ENCODE assay signal across 26 mouse cellular contexts in the genomic region with DNA sequence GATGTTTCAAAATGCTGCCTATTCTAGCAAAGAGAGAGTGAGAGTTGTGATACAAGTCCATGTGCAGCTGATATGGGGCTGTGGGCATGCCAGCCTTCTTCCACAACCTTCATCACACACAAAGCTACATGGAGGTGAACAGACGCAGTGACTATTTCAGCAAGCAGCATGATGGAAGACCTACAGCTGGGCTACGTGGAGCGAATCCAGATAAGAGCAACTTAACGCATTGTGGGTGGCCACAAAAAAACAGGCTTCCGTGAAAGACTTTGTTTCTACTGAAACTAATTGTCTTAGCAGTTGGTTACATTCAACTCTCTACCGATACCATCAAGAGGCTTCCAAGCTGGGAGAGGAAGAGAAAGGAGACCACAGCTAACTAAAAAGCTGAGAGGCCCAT.
DNase-seq lines count a peak whose midpoint lies in the region; ATAC-seq and TF ChIP-seq lines count a peak whose summit lies in the region.
"Had no signal": no experiment of that assay in that cellular context is flagged by ENCODE, and none has a peak within 500 bp of the region (broad histone marks: within the 10 kb centered on the region; RNA-seq: fewer than 3 reads in every experiment).

No protein-coding gene starts in this region.

- no peaks in the 10 kb centered on the region for H3K9me3 ChIP-seq in lung, embryonic 14.5 days (ENCODE audit: low read depth, low read length)
- no peaks in the 10 kb centered on the region for H3K9me3 ChIP-seq in lung, postnatal 0 days (ENCODE audit: low read length)
- H3K9me3 ChIP-seq: forebrain, embryonic 10.5 days; forebrain, embryonic 13.5 days; G1E; hindbrain, embryonic 10.5 days; hindbrain, embryonic 13.5 days had no signal

- H3K4me1 ChIP-seq in lung, embryonic 14.5 days (ENCODE audit: insufficient read depth), result 0 out of 2 replicates have a peak, but pooled peaks cover 6% of the 10 kb centered on the region
- no peaks in the 10 kb centered on the region for H3K4me1 ChIP-seq in lung, postnatal 0 days (ENCODE audit: insufficient read depth, low read depth, low read length)
- H3K4me1 ChIP-seq: forebrain, embryonic 13.5 days had no signal

- H3K27me3 ChIP-seq in lung, embryonic 14.5 days (ENCODE audit: insufficient read depth, low read length), result no peaks in the 10 kb centered on the region
- H3K27me3 ChIP-seq in lung, postnatal 0 days (replicated peaks; ENCODE audit: insufficient read depth, low read length), result no peaks in the 10 kb centered on the region
- H3K27me3 ChIP-seq: CH12.LX; forebrain, embryonic 13.5 days; hindbrain, embryonic 13.5 days had no signal

- 24% methylated on average over 6 of the region's 6 CpGs for WGBS in lung, embryonic 14.5 days
- 42% methylated on average over 6 of the region's 6 CpGs for WGBS in lung, postnatal 0 days

- no peak for ATAC-seq in lung, embryonic 14.5 days (ENCODE audit: insufficient read depth)
- no peak for ATAC-seq in lung, postnatal 0 days
- ATAC-seq: forebrain, embryonic 13.5 days; forebrain, embryonic 16.5 days; hindbrain, embryonic 16.5 days had no signal

- H3K27ac ChIP-seq in lung, embryonic 14.5 days (ENCODE audit: low read depth), result no peak overlapping the region
- no peak overlapping the region for H3K27ac ChIP-seq in lung, postnatal 0 days (ENCODE audit: low read length)
- H3K27ac ChIP-seq: forebrain, embryonic 10.5 days; forebrain, embryonic 13.5 days; heart, adult 2 months; hindbrain, embryonic 10.5 days; hindbrain, embryonic 13.5 days had no signal

- no peak for TF ChIP-seq CTCF in lung, embryonic 14.5 days (IDR thresholded peaks at IDR 0.05; ENCODE audit: low read depth)
- no peak for TF ChIP-seq CTCF in lung, postnatal 0 days (IDR thresholded peaks at IDR 0.05)

- TF ChIP-seq EP300 in lung, postnatal 0 days (IDR thresholded peaks at IDR 0.05), result no peak

- H3K36me3 ChIP-seq in lung, embryonic 14.5 days (ENCODE audit: insufficient read depth), result no peaks in the 10 kb centered on the region
- H3K36me3 ChIP-seq in lung, postnatal 0 days (ENCODE audit: insufficient read depth, low read length), result no peaks in the 10 kb centered on the region; the same call in 1 of the 2 replicates
- H3K36me3 ChIP-seq: forebrain, embryonic 10.5 days; hindbrain, embryonic 10.5 days; hindbrain, embryonic 13.5 days had no signal

- no peak overlapping the region for H3K4me2 ChIP-seq in lung, embryonic 14.5 days
- no peak overlapping the region for H3K4me2 ChIP-seq in lung, postnatal 0 days (replicated peaks; ENCODE audit: low read depth, low read length)
- H3K4me2 ChIP-seq: forebrain, embryonic 13.5 days; heart, embryonic 11.5 days; hindbrain, embryonic 13.5 days had no signal

- peak; percentile 40 for DNase-seq in lung, embryonic 14.5 days
- no peak for DNase-seq in lung, postnatal 0 days (ENCODE audit: low spot score)
- peak; percentile 65 for DNase-seq in thymus, postnatal 0 days (ENCODE audit: low spot score)
- DNase-seq in thymus, postnatal 36 days, result no peak
- peak; percentile 46 for DNase-seq in thymus, postnatal 25 days
- DNase-seq in adrenal gland, postnatal 10 days, result no peak
- DNase-seq: adrenal gland, adult 8-10 months; adrenal gland, postnatal 36 days; B cell, adult 2 months; cerebellum, adult 18-20 months; cerebellum, adult 9-10 months; cerebellum, postnatal 14 days; gastrocnemius, postnatal 10 days; gastrocnemius, postnatal 36 days; heart, adult 2 months; heart, postnatal 10 days; heart, postnatal 36 days had no signal

- no peak overlapping the region for H3K4me3 ChIP-seq in lung, embryonic 14.5 days (ENCODE audit: low read depth, low read length)
- no peak overlapping the region for H3K4me3 ChIP-seq in lung, postnatal 0 days (ENCODE audit: low read depth, low read length)
- H3K4me3 ChIP-seq: forebrain, embryonic 10.5 days; forebrain, embryonic 13.5 days; heart, adult 2 months; hindbrain, embryonic 10.5 days; hindbrain, embryonic 13.5 days had no signal

- H3K9ac ChIP-seq in lung, embryonic 14.5 days, result no peak overlapping the region
- H3K9ac ChIP-seq in lung, postnatal 0 days (replicated peaks; ENCODE audit: low read depth), result no peak overlapping the region
- H3K9ac ChIP-seq: forebrain, embryonic 13.5 days; hindbrain, embryonic 13.5 days had no signal

Comparison
In these comparisons a context has a peak if more than half of its experiments do, and no peak if none do; other contexts are left out.
1. DNase-seq: peak in lung, embryonic 14.5 days (single experiment), thymus, postnatal 0 days (single experiment) and thymus, postnatal 25 days (single experiment); none in lung, postnatal 0 days (single experiment), thymus, postnatal 36 days (0 of 2) and adrenal gland, postnatal 10 days (single experiment).